Mouse (Mus musculus): ENCODE measurements around the gene Tob1. TPM values are rescaled to one million over a fixed set of nuclear protein-coding genes. Genes with fewer than 3 reads are reported as not detected.
A peak's percentile ranks its signal among the peaks of the same experiment; 100 is the strongest.

Gene Tob1
- total RNA-seq (2021) = 10 to 100 TPM; 37.5 to 51.4 TPM

DNA sequence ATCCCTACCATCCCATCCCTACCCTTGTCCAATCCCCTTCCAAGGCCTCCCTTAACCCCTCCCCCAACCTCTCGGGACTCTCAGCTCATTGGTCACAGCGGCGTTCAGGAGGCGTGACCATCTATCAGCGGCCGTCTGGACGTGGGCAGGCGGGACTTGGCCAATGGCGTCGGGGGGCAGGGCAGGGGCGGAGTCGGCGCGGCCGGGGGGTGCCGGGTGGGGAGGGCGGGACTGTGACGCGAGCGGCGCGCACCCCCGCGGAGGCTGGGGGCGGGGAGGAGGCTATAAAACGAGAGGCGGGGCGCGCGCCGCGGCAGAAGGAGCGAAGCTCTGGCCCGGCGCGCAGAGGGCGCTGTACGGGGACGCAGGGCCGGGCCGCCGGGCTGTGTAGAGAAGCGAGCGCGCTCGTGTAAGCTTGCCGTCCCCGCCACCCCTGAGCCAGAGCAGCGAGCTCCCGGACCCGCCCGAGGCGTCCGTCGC is at the start of gene Tob1:
Gene Tob1, plus strand, starts transcription at position 331 of the 480 bp plus-strand sequence.
- peak; percentile 97 for DNase-seq (ENCODE audit: low spot score in 2 of 2)
- intact Hi-C loops (cut with DNase I) = loop anchor here (1.0 to 5.0 kb wide), 2 partner anchors 78 to 214 kb away; partner anchors contain the start of gene Spag9

DNA sequence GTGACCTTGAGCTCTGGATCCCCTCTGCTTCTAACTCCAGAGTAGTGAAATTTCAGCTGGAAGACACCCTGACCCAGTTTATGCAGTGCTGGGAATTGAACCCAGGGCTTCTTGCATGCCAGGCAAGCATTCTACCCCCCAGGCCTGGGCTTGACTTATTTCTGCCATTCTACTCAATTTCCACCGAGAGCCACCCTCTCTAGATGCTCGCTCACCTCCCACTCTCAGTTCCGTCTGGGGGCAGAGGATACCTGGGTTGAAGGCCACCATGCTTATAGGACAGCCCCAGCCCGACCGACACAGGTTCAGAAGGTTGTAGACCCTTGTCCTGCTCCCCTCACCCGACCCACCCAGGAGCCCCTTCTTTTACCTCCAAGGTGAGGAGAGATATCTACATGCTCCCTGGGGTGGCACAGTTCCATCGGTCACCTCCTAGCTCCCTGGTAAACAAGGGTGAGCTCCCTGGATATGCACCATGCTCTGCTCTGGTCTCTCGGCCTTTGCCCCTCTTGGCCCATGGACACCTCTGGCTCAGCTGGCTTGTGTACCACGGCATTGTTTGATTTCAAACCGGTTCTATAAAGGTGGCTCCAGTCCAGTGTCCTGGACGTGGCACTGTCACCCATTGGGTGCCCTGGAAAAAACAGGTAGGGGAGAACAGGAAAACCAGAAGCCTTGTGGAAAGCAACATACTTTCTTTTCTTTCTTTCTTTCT is 49.2 kb upstream of the Tob1 start:
- DNase-seq (ENCODE audit: low spot score in 2 of 2) = no peak

DNA sequence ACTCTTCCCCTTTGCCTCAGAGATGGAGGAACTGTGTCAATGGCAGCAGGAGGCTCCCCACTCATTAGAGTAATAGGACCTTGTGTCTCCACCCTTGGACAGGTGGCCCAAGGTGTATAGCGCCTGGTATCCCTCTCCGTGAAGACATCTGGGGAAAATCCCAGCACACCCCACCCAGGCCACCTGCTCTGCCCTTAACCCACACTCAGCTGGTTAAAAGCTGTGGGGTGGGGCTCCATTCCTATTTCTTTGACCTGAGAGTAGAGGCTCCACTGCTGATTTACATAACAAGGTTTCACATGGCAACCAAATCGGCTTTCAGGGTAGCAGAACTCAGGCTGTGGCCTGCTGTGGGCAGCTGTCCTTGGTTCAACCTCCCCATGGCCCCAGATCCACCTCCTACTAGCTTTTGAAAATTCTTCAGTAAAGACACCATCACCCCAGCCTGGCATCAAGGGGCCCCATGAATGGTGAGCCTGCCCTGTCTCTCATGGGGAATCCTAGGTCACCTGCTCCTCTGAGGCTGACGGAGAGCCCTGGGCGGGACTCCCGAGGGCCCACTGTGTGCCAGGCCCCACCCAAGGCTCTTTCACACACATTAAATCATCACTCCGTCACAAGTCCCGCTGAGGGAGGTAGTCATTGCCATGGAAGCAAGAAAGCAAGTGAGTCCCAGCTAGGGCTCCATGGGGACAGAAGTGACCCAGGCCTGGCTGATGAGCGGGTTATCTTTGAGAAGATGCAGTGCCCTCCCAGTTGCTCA is 48.1 kb upstream of the Tob1 start:
- DNase-seq (ENCODE audit: low spot score in 2 of 2) = no peak
- intact Hi-C loops (cut with DNase I) = no loop called here

More for the DNA sequence above, 49.2 kb upstream of the Tob1 start:
- intact Hi-C loops (cut with DNase I) = no loop called here

DNA sequence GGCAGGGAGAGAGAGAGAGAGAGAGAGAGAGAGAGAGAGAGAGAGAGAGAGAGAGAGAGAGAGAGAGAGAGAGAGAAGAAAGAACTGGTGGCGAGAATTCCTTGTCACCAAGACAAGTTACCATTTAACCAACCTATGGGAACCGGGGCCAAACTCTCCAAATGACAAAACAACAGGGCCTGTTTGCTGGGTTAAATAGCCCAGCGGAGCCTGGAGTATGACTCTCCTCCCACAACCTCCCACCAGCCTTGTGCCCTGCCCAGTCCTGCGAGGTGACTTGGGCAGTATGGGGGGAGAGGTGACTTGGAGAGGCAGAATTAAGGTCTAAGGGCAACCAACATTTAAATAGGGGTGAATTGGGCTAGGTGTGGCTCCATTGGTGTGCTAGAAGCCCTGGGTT is 45.5 kb upstream of the Tob1 start:
- intact Hi-C loops (cut with DNase I) = no loop called here
- DNase-seq (ENCODE audit: low spot score in 2 of 2) = no peak

DNA sequence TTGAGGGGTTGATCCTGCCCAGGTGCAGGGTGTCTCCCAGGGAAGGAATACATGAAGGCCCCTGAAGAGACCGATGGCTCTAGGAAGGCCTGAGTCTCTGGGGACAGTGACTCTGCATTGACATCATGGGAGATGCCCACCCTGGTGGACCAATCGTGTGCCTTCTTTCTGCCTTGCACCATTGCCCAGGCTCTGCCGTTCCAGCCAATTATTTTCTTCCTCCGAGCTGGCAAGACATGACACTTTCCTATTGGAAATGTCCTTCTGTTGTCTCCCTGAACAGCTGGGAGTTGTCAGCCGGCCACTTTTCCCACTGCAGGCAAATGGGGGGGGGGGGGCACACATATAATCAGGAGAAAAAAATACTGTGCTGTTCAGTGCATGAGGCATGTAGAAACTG is 43.0 kb upstream of the Tob1 start:
- intact Hi-C loops (cut with DNase I) = no loop called here
- no peak for DNase-seq (ENCODE audit: low spot score in 2 of 2)

DNA sequence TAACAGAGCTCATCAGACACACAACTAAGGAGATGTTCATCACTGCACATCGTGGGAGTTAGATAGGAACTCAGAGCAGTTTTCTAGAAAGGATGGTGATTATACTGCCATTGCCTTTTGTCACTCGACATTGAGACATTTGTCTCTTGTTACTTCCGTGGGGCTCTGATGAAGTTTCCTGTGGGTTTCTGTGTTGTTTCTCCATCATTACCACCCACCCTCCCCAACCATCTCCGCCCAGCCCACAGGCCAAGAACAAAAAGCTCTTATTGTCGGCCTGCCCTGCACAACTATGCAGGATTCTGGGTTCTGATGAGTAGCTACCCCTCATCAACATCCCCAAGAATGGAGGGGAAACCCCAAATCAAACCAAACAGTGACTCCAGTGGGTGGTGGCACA is 41.7 kb upstream of the Tob1 start:
- no peak for DNase-seq (ENCODE audit: low spot score in 2 of 2)
- intact Hi-C loops (cut with DNase I) = no loop called here

DNA sequence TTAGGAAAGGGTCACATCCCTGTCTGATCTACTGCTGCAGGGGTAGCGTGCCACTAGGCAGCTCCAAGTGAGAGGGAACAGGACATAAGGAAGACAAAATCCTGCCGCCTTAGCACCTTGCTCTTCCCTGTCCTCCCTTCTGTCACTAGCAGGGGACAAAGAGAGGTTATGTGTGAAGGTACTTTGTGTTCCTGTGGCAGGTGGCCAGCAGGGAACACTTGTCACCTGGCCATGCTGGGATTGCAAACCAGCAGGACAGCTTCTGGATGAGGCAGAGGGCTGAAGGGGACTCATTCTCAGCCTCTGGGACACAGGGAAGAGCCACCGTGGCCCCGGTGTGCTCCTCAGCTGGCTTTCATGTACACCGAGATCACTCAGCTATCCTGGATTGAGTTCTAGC is 39.6 kb upstream of the Tob1 start:
- intact Hi-C loops (cut with DNase I) = no loop called here

DNA sequence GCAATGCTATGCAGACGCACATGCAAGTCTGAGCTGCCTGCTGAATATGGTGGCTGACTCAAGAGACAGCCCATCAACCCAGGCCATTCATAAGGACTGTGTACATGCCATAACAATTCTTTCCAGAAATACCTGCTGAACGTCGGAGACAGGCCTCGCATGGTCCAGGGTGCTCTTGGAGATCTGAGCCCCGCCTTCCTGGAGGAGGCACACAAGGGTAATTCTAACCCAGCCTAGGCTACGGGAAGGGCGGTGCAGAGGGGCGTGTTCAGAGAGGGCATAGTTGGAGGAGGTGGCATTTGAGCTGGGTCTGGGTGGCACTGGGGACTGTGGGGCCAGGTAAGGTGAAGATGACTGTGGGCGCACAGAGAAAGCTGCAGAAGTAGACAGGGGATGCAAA is 39.1 kb upstream of the Tob1 start:
- intact Hi-C loops (cut with DNase I) = no loop called here
- DNase-seq (ENCODE audit: low spot score in 2 of 2) = no peak

More for the DNA sequence above, 39.6 kb upstream of the Tob1 start:
- no peak for DNase-seq (ENCODE audit: low spot score in 2 of 2)

DNA sequence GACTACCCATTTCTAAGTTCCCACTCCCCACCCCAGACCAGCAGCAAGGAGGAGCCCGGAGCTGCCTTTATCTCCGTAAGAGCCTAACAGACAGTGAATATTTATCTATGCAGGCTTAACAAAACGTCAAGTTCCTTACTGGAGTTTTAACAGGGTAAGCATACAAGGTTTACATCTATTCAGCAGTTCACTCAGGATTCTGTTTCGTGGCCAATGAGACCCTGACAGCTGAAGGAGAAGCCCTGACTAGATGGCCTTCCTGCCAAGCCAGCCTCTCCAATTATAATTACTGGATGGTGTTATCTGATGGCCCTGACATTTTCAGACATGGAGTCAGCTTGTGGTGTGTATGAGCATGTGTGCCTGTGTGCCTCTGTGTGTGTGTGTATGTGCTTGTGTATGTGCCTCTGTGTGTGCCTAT is 37.5 kb upstream of the Tob1 start:
- no peak for DNase-seq (ENCODE audit: low spot score in 2 of 2)
- intact Hi-C loops (cut with DNase I) = no loop called here

DNA sequence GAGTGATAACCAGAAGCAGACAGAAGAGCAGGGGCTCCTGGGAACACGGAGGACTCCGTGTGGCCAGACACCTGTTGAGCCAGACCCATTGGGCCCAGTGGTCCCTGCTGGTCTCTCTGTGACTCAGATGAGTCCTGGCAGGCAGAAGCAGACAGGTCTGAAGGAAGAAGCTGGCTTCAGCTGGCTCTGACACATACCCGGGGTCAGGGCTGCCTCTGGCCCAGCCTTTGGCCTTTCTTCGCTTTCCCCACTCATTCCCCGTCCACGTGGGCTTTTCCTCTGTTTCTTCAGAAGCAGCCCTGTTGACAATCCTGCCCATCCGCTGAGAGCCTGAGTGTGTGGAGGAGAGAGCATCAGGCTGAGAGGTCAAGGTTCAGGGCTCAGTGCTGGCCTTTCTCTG is 36.0 kb upstream of the Tob1 start:
- intact Hi-C loops (cut with DNase I) = no loop called here

DNA sequence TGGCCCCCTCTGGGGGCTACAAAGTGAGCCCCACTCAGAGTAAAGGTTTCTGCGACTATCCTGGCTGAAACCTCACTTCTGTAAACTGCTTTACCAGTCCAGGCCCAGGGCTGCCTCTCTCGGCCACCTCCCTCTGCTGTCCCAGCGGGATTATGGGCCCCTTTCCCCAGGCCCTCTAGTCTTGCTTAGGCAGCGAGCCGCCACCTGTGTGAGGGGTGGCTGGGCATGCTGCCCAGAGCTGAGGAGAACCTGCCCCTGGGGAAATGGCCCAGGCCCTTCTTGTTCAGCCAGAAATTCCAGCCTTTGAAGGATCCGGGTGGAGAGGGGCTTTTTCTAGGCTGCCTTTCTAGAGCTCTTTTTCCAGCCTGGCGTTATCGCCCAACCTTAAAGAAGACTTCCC is 35.6 kb upstream of the Tob1 start:
- intact Hi-C loops (cut with DNase I) = no loop called here
- no peak for DNase-seq (ENCODE audit: low spot score in 2 of 2)

More for the DNA sequence above, 36.0 kb upstream of the Tob1 start:
- no peak for DNase-seq (ENCODE audit: low spot score in 2 of 2)

DNA sequence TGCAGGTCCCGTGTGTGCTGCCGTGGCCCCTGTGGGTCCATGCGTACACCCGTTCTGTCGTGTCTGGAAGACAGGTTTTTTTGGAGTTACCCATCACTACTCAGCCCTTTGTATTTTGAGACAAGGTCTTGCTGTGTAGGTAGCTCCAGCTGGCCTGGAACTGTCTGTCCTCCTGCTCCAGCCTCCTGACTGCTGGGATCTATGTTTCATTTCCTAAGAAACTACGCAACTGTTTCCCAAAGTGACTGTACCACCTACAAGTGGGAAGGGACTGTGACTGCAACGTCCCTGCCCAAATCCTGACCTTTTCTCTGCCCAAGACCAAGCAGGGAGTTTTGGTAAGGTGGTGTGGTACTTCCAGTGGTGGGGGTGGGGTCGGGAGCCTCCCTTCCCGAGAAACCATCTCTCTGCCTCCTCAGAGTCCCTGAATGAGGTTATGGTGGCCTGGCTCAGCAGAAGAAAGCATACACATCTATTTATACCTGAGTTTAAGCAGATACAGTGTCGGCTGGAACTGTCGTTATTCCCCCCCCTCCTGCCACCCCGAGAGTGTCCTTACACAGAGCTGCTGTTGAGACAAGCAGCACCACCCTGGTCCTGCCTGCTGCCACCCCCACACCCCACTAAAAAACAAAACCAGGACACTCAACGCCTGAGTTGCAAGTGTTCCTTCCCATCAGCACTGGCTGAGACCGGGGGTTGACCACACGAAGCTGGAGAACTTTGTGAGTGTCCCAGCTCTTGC is 33.2 kb upstream of the Tob1 start:
- intact Hi-C loops (cut with DNase I) = no loop called here
- DNase-seq (ENCODE audit: low spot score in 2 of 2) = peak in 1 of 2 experiments; percentile 23

DNA sequence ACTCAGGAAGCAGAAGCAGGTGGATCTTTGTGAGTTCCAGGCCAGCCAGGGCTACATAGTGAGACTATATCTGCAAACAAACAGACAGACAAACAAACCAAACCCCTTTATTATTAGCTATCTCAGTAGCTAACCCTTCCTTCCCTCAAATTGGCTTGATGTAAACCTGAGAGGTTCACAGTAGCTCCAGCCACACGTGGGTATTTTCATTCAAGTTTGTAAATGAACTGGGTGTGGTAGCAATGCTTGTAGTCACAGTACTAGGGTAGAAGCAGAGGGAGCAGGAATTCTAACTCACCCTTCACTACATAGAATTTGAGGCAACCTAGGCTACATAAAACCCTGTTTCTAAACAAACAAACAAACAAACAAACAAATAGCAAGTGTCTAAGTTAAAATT is 31.5 kb upstream of the Tob1 start:
- no peak for DNase-seq (ENCODE audit: low spot score in 2 of 2)
- intact Hi-C loops (cut with DNase I) = no loop called here

DNA sequence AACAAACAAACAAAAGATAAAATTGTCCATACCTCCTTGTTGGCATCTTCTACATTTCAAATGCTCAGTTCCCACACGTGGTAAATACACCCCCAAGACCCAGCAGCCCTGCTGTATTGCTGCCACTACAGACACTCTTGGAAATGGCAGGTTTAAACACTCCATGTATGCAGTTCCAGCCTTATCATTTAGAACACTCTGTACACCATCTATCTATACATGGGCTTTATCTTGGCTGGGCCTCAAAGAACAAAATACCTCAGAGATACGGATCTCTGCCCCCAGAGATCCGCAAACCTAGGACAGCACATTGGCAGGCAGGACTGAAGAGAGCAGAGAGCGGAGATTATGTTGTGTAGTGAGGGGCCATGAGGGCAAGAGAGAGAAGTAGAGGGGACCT is 31.1 kb upstream of the Tob1 start:
- intact Hi-C loops (cut with DNase I) = no loop called here
- no peak for DNase-seq (ENCODE audit: low spot score in 2 of 2)

DNA sequence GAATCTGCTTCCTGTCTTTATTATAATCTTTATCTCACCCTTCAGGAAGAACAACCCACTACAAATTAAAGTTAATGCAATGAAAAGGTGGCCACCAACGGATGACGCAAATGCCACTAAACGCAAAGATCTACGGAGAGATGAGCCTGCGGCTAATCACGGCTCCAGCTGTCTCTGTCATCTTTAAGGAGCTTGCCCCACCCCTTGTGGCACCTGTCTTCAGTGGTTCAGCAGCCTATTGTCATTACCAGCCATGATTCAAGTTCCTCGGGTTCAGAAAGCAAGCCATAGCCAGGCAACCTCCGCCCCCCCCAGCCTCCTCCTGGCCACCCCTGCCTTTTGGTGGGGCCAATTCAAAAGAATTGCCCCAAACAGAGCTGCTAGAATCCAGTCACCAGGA is 29.6 kb upstream of the Tob1 start:
- intact Hi-C loops (cut with DNase I) = no loop called here
- no peak for DNase-seq (ENCODE audit: low spot score in 2 of 2)

DNA sequence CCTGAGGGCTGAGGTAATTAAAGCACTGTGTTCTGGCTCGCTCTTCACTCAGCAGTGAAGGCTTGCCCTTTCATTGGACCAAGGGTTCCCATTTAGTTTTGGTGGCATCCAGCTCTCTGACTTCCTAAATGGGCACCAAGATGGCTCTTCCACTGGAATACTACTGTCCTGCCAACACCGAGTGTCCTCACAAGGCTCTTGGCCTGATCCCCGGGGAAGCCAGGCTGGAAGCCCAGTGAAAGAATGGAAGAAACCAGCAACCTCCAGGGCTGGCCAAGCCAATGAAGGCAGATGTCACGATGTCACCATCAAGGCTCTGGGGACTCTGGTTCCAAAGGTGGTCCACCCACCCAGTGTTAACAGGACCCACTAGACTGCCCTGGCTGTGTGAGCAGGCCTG is 28.5 kb upstream of the Tob1 start:
- no peak for DNase-seq (ENCODE audit: low spot score in 2 of 2)
- intact Hi-C loops (cut with DNase I) = no loop called here

DNA sequence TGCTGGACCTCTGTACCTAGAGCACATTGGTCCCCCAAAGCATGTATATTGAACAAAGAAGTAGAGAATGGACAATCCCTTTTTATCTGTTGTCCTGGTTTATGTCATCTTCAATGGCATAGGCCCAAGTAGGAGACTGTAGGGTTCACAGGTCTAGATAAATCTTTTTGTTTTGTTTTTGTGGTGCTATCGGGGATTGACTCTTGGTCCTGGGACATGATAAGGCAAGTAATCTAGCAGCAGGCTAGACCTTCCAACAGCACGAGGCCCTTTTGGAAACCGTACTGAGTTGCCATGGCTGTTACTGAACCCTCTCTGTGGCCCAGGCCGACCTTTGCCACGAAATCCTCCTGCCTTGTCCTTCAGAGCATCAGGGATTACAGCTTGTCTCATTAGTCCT is 28.1 kb upstream of the Tob1 start:
- no peak for DNase-seq (ENCODE audit: low spot score in 2 of 2)
- intact Hi-C loops (cut with DNase I) = no loop called here

DNA sequence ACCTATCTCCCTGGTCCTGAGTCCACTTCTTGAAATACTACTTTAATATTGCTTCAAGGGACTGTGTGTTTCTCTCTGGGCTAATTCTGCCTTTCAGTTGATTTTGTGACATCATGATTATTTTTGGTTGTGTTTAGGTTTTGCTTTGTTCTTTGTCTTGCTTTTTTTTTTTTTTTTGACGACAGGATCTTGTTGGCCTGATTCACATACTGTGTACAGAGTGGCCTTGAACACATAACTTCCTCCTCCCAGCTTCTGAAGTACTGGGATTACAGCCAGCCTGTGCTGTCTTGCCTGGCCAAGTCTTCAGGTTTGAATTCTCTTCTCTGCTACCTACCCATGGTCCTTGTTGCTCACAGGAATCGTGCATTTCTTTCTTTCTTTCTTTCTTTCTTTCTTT is 27.6 kb upstream of the Tob1 start:
- DNase-seq (ENCODE audit: low spot score in 2 of 2) = no peak
- intact Hi-C loops (cut with DNase I) = no loop called here

DNA sequence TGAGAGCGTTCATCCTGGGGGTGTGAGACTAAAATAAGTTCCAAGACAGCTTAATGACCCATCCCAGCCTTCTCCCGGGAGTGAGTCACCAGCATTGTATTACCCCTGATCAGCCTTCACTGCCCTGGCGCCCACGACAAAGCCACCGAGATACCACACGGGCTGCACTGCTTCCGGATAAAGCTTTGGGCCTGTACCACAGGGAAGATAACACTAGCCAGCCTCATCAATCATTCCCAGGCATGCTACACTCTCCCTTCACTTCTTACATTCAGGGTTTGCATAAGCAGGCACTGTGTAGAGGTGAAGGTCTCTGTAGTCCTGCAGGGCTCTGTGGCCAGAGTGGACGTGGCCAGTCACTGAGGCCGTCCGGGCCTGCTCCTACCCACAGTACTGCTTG is 21.7 kb upstream of the Tob1 start:
- no peak for DNase-seq (ENCODE audit: low spot score in 2 of 2)
- intact Hi-C loops (cut with DNase I) = no loop called here

DNA sequence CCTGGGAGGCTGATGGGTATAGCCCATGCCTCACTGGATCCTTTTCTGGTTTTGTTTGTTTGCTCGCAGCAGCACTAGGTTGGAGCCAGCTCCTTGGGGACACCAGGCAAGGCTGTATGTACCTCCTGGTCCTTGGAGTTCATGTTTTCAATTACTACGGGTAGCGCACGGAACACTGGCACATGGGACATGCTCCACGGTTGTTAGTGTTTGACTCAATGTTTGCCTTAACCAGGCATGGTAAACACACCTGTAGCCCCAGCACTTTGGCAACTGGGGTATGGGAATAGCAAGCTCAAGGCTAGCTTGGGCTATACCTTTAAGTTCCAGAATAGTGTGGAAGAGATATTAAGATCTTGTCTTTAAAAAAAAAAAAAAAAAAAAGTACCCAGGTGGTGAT is 20.6 kb upstream of the Tob1 start:
- intact Hi-C loops (cut with DNase I) = no loop called here

More for the DNA sequence above, 20.6 kb upstream of the Tob1 start:
- DNase-seq (ENCODE audit: low spot score in 2 of 2) = no peak
